Mouse (Mus musculus) layer of hippocampus, adult 8-10 months (tissue): ENCODE measurements at regions not wholly inside any gene's neighbourhood (a gene's known extent, or its start where the extent isn't known, plus 50 kb on each side); places are given as distances from the start of the nearest gene placed in this dataset.
"Not testable (repeated sequence)": the region's sequence is repeated elsewhere in the genome, so short reads cannot be mapped to it uniquely, and the experiment has no call there.

ENCODE experiments used
- DNase-seq, 2 experiments: peaks; one replicate each; pipeline ENCODE4 v3.0.0; 2022; ENCODE audit warnings: low spot score in 2 of 2

- DNase-seq = no peak
Observed at GRCm38 (mm10) chr1:154016516-154016915, 116.5 kb upstream of the Teddm2 start.

DNA sequence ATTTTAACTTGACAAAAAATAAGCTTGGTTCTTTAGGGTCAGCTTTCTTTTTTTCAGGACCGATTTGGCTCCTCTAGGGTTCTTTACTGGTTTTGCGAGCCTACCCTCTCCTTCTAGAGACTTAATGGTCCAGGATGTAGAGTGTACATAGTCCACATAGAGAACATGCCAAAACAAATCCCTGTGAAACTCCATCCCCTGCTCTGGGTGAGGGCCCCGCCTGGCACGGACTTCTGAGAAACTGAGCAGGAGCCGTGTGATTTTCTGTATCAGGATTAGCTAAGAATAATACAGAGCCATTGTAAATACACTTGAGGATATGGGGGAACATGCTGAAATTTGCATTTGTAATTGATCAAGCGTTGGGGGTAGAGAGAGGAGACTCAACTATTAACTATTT, 118.2 kb upstream of the Teddm2 start:
- no peak for DNase-seq

- no peak for DNase-seq
Observed at GRCm38 (mm10) chr1:154024301-154024700, 124.3 kb upstream of the Teddm2 start.

- DNase-seq = no peak
Observed at GRCm38 (mm10) chr1:154027303-154027702, 127.3 kb upstream of the Teddm2 start.

- DNase-seq = no peak
Observed at GRCm38 (mm10) chr1:154029826-154030225, 129.8 kb upstream of the Teddm2 start.

DNA sequence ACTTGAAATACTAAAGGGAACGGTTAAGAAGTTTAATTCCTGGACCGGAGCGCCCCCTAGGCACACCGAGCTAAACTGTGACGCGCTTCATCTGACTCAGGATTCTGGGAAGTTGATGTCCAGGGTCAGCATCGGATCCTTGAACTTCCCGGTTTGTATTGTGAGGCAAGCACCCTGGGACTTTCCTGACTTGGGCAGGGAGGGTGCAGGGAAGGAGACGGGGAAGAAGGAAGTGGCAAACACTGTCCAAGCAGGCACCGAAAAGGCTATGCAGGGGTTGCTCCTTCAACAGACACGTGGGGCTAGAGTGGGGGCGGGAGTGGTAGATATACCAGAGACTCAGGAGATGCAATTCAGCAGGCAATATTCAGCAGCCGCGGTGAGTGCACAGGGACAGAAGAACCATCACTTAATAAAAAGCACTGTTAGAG, 132.7 kb upstream of the Teddm2 start:
- DNase-seq = peak; percentile 46 to 82

DNA sequence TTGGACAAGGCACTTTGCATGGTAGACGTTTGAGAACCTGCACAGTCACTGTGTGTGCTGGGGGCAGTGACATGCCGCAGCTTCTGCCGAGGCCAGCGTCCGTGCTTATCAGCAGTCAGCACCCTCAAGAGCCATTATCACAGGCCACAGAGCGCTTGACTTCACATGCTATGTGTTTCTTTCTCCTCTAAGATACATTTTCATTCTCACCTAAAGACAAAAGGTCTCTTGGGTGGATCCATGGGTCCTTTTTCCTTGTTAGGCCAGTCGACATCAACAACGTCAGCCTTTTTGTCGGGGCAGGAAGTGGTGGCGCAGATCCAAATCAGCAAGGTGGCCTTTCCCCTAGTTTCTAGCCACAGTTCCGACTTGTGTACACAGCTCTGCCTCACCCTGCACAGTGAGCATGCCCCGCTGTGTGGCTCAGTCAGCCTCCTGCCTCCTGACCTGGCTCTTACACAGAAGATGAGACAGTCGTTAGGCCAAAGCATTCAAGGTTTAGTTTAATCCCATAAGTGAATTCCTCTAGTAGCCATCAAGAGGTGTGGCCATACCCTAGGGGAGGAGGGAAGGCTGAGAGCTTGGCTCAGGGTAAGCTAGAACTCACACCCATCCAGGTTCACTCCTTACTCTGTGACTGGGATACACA, 134.1 kb upstream of the Teddm2 start:
- peak; percentile 14 to 15 for DNase-seq

GRCm38 (mm10) chr1:154036729-154037270, 136.8 kb upstream of the Teddm2 start:
- no peak for DNase-seq

- DNase-seq = no peak
Observed at GRCm38 (mm10) chr1:154038241-154038640, 138.2 kb upstream of the Teddm2 start.

- no peak for DNase-seq
Observed at GRCm38 (mm10) chr1:154040907-154041306, 140.9 kb upstream of the Teddm2 start.

DNA sequence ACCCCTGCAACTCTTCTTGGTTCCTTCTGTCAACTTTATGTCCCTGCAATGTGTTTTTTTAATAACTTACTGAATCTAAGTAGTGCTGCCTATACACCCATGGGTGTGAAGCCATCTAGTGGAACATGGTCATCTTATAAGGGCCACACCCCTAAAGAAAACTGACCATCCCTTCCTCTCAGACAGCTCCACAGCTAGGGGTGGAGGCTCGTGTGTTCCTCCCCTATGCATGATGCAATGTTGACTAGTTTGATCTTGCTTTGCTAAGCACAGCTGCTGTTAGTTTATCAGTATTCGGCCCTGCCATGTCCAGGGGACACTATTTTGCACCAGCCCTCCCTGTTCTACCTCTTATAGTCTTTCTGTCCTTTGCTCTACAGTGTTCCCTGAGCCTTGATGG, 142.9 kb upstream of the Teddm2 start:
- DNase-seq = no peak

DNA sequence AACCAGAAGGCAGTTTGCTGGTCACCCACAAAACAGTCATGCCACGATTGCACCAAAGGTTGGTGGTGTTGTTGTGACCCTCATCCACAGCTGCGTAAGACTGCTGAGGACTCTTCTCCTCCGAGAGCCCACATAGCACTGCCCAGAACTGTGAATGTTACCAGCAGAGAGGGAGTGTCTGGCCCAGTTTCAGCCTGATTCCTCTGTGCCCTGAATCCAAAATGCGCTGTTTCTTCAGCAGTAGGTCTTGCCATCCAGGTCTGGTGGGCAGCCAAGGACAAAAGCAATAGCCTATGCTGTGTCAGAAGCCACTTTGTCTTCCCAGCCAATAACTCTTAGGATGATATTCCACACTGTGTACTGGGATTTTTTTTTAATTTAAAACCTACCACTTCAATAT, 144.7 kb upstream of the Teddm2 start:
- peak; percentile 35 to 42 for DNase-seq

DNA sequence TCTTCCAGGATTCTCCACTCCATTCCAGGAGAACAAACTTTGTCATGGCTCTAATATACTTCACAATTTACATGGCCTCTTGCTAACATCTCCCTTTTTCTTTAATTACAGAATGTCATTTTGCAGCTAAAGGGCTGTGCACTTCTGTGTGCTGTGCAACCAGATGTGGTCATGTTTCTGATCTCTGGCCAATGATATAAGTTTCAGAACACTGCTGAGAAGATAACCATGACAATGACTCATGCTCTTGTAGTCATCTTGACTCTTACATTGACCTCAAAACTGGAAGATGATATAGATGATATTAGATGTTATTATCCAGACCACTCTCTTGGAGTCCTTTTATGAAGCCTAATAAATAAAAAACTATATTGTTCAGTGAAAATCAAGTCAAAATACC, 145.9 kb upstream of the Teddm2 start:
- no peak for DNase-seq

DNA sequence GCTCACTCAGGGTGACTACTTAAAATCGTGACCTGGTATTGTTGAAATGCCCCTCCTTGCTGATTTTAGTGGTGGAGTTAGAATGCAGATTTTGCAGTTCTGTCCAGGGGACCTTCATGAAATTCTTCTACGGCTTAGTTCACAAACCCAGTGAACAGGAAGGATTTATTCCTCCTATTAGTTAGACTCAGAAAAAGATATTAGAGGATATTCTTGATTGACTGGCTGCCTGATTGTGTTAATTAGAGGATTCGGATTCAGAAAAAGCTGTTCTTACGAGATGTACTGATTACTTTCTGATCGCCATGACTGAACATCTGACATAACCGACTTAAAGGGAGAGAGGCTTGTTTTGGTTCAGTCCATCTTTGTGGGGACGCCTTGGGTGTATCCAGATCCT, 147.3 kb upstream of the Zfp648 start:
- DNase-seq = no peak

- DNase-seq = no peak
Observed at GRCm38 (mm10) chr1:154054874-154055273, 146.1 kb upstream of the Zfp648 start.

DNA sequence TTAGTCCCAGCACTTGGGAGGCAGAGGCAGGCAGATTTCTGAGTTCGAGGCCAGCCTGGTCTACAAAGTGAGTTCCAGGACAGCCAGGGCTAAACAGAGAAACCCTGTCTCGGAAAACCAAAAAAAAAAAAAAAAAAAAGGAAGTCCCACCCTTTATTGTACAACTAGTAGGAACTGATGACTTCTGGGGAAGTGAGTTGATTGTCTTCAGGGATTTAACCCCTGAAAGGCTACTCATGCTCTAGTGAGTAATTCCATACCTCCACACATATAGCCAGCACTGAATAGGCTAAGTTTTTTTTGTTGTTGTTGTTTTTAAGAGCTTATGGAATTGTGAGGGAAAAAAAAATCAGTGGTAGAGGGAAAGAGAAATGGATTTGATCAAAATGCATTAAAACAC, 139.6 kb upstream of the Zfp648 start:
- DNase-seq = not testable (repeated sequence)

DNA sequence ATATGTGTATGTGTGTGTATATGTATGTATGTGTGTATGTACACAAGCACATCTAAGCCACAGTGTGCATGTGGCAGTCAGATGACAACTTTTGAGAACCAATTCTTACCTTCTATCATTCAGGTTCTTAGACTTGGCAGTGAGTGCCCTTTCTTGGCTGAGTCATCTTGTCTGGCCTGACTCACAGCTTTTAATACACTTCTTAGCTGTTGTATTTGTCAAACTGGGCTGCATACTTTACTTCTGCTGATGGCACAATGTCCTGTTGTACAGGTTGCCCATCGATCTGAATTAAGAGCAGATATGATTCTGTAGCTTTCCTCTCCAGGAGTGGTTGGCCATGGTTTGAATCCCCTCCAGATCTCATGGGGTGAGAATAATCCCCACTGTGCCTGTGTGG, 139.1 kb upstream of the Zfp648 start:
- no peak for DNase-seq

- DNase-seq = no peak
Observed at GRCm38 (mm10) chr1:154062666-154063065, 138.3 kb upstream of the Zfp648 start.

- no peak for DNase-seq
Observed at GRCm38 (mm10) chr1:154064633-154065032, 136.4 kb upstream of the Zfp648 start.

- DNase-seq = peak in 1 of 2 experiments; percentile 10
Observed at GRCm38 (mm10) chr1:154065336-154066329, 135.4 kb upstream of the Zfp648 start.

DNA sequence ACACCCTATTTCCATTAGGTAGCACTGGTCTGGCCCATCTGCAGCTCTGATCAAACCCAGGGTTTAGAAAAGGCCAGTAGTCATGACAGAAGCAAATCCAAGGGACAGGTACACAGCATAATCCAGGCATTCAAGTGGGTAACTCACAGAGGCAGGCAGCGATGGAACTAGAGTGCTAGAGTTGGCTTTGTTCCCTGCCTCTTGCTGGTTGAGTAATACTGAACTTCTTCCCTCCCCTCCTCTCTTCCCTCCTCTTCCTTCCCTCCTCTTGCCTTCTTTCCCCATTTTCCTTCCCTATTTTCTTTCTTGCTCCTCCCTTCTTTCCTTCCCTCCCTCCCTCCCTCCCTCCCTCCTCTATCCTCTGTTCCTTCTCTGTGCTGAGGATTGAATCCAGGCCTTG, 133.1 kb upstream of the Zfp648 start:
- DNase-seq = no peak

DNA sequence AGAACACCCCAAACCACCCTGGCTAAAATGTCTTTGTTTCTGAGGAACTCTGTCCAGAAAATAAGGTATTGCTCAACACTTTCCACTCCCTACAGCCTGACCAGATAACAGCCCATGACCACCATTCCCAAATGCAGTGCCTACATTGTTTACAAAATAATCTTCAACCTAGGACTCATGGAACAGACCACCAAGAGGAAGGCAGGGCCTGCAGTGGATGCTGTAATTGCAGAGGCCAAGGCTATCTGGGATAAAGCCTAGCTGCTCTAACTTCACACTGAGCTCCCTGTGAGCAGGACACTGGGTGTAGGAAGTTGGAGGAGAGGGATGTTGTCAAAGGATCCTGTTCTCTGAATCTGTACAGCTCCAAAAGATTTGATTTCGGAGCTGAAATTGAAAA, 126.7 kb upstream of the Zfp648 start:
- DNase-seq = no peak
